Mouse (Mus musculus) ES-E14 (cell line): Measurements from ENCODE around the gene Vmn1r178.

Experiments used
- ZC3H11A ChIP-seq: IDR thresholded peaks from 2 replicates; pipeline ENCODE4 v1.6.1; 2012; ENCODE audit warnings: low read depth, mild to moderate bottlenecking, inconsistent platforms, low read length, borderline replicate concordance
- ZNF384 ChIP-seq: IDR thresholded peaks from 2 replicates; pipeline ENCODE4 v1.6.1; 2012; ENCODE audit warnings: low read depth, low read length, inconsistent platforms

DNA sequence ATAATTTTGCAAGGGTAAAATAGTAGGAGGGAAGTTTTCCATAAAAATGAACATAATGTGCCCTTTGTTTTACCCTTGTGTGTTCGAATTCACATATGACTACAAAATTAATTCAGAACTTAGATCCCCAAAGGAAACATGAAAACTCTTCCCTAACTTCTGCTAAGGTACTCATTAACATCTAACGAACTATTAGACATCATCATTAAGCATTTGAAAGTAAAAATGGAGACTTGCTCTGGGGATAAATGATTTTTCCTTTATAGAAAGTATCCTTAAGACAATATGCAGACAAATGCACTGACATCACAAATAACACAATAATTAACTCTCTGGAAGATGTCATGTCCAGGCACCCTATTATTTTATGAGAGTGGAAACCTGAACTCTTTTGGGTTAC is 34.9 kb downstream of the Vmn1r178 start, which contains the start of gene Vmn1r179:
- TF ChIP-seq ZNF384 (no peak), ZC3H11A (no peak)
